27 mouse cellular contexts compared by ENCODE assay signal in genomic region chr16:94320223-94320622, GRCm38 (mm10). TPM values are rescaled to one million over a fixed set of nuclear protein-coding genes. Genes with fewer than 3 reads are reported as not detected.
"Had no signal": no experiment of that assay in that cellular context is flagged by ENCODE, and none has a peak within 500 bp of the region (broad histone marks: within the 10 kb centered on the region; RNA-seq: fewer than 3 reads in every experiment).

No protein-coding gene starts in this region.

- H3K36me3 ChIP-seq: heart, embryonic 10.5 days; heart, embryonic 12.5 days; hindbrain, embryonic 10.5 days; hindbrain, embryonic 12.5 days; intestine, embryonic 15.5 days; limb, embryonic 13.5 days; limb, embryonic 15.5 days; liver, embryonic 12.5 days had no signal

- H3K4me3 ChIP-seq: heart, embryonic 10.5 days; heart, embryonic 12.5 days; hindbrain, embryonic 10.5 days; hindbrain, embryonic 12.5 days; intestine, embryonic 15.5 days; layer of hippocampus, adult 2 months; limb, embryonic 13.5 days; limb, embryonic 15.5 days; liver, embryonic 12.5 days had no signal

- ATAC-seq: hindbrain, embryonic 16.5 days; inflammation-experienced regulatory T-cells, adult 6 months; intestine, embryonic 15.5 days; intestine, postnatal 0 days; liver, embryonic 12.5 days had no signal

- H3K4me1 ChIP-seq: heart, embryonic 10.5 days; heart, embryonic 12.5 days; hindbrain, embryonic 10.5 days; hindbrain, embryonic 12.5 days; intestine, embryonic 15.5 days; limb, embryonic 13.5 days; limb, embryonic 15.5 days had no signal

- H3K4me2 ChIP-seq: heart, embryonic 12.5 days; hindbrain, embryonic 12.5 days; hindbrain, embryonic 14.5 days; intestine, embryonic 15.5 days; limb, embryonic 13.5 days; limb, embryonic 15.5 days; liver, embryonic 12.5 days had no signal

- H3K9ac ChIP-seq: heart, embryonic 12.5 days; hindbrain, embryonic 12.5 days; hindbrain, embryonic 14.5 days; intestine, embryonic 15.5 days; limb, embryonic 13.5 days; limb, embryonic 15.5 days; liver, embryonic 12.5 days; liver, embryonic 14.5 days had no signal

- H3K9me3 ChIP-seq: heart, embryonic 10.5 days; heart, embryonic 12.5 days; hindbrain, embryonic 10.5 days; hindbrain, embryonic 12.5 days; intestine, embryonic 15.5 days; limb, embryonic 13.5 days; limb, embryonic 15.5 days; liver, embryonic 12.5 days had no signal

- H3K27me3 ChIP-seq: intestine, embryonic 15.5 days; liver, embryonic 12.5 days had no signal

- H3K27ac ChIP-seq: heart, embryonic 10.5 days; hindbrain, embryonic 10.5 days; hindbrain, embryonic 12.5 days; hindbrain, embryonic 14.5 days; intestine, embryonic 15.5 days; layer of hippocampus, adult 2 months; limb, embryonic 13.5 days; limb, embryonic 15.5 days; liver, embryonic 12.5 days; liver, embryonic 14.5 days had no signal

- DNase-seq: gastrocnemius, postnatal 14 days; gastrocnemius, postnatal 36 days; heart, adult 18-20 months; heart, postnatal 10 days; heart, postnatal 4 days; kidney, adult 18-20 months; kidney, adult 8-10 months; kidney, postnatal 10 days; kidney, postnatal 25 days; kidney, postnatal 4 days; layer of hippocampus, postnatal 36 days; left cerebral cortex, postnatal 4 days had no signal

RNA-seq across cellular contexts. Expression of gene Ripply3, which starts 8.0 kb away (rescaled TPM):
- total RNA-seq: layer of hippocampus, postnatal 36 days; left cerebral cortex, postnatal 25 days had no signal
